Comparison of ENCODE assay signal across 9 mouse cellular contexts in the genomic region with DNA sequence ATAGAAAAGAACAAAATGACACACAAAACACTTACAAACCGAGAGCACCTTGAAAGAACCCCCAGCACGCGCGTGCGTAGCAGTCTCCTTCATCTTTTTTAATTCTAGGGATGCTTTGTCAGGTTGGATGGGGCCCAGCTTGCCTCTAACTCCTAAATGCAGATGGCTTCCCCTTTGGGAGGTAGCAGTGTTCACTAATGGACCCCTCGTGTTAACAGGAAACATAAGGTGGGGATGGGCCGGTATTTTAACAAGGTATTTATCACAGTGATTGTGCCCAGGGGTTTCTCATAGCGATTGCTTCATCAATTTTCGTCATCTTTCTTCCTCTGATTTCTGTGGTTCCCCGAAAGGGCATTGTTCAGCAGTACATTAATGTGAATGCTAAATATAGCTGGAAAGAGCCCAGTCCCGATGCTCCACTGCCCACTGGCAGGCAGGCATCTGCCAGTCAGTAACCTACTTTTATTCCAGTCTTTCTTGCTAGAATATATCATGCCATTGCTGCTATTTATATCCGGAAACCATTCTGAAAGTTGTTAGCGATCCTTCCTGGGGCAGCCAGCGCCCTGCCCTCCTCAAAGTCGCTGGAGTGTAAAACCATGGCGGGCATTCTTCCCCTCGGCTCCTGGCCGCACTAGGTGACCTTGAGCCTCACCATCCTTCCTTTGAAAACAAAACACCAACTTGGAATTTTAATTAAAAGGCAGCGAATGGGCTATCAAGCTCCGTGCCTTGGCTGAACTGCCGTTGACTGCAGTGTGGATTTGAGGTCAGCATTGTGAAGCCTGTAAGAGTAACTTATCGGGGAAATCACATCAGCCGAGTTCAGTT.
A peak's percentile ranks its signal among the peaks of the same experiment; 100 is the strongest.
DNase-seq lines count a peak whose midpoint lies in the region; ATAC-seq and TF ChIP-seq lines count a peak whose summit lies in the region.
"Had no signal": no experiment of that assay in that cellular context is flagged by ENCODE, and none has a peak within 500 bp of the region (broad histone marks: within the 10 kb centered on the region; RNA-seq: fewer than 3 reads in every experiment).

No protein-coding gene starts in this region.

- H3K4me2 ChIP-seq in embryonic facial prominence, embryonic 15.5 days (replicated peaks) = 0 out of 2 replicates have a peak overlapping the region, but pooled peaks have one; percentile 6
- H3K4me2 ChIP-seq in kidney, embryonic 14.5 days (replicated peaks; ENCODE audit: low read depth, low read length) = peak overlapping the region; percentile 25
- H3K4me2 ChIP-seq in neural tube, embryonic 14.5 days (ENCODE audit: low read depth, low read length) = peak overlapping the region; percentile 30; the same call in 1 of the 2 replicates

- no peak for DNase-seq in left cerebral cortex, adult 2 months (ENCODE audit: extremely low spot score in 1 of 2, low spot score in 2 of 2)
- DNase-seq in left cerebral cortex, adult 8-10 months (ENCODE audit: low spot score in 2 of 2) = no peak
- no peak for DNase-seq in lung, postnatal 14 days
- no peak for DNase-seq in left cerebral cortex, adult 11 months (ENCODE audit: low spot score)

- no peaks in the 10 kb centered on the region for H3K9me3 ChIP-seq in embryonic facial prominence, embryonic 15.5 days (replicated peaks)
- H3K9me3 ChIP-seq in kidney, embryonic 14.5 days (ENCODE audit: control insufficient read depth, low read length) = no peaks in the 10 kb centered on the region
- no peaks in the 10 kb centered on the region for H3K9me3 ChIP-seq in neural tube, embryonic 14.5 days (ENCODE audit: control insufficient read depth, low read length)

- no peak for ATAC-seq in embryonic facial prominence, embryonic 15.5 days (ENCODE audit: insufficient number of reproducible peaks, low FRiP score, low TSS enrichment, low read depth)
- ATAC-seq in kidney, embryonic 14.5 days (ENCODE audit: low FRiP score, low TSS enrichment) = peak; percentile 61; the same call in 1 of the 2 replicates
- ATAC-seq in neural tube, embryonic 14.5 days (ENCODE audit: low read depth) = peak; percentile 79
- ATAC-seq in activated CD4-positive, CD25-positive, alpha-beta regulatory T cell, adult 4 months = no peak

- H3K9ac ChIP-seq in embryonic facial prominence, embryonic 15.5 days = no peak overlapping the region
- no peak overlapping the region; the same call in 1 of the 2 replicates for H3K9ac ChIP-seq in kidney, embryonic 14.5 days (ENCODE audit: low read depth, low read length)
- H3K9ac ChIP-seq in neural tube, embryonic 14.5 days (replicated peaks; ENCODE audit: low read depth, low read length) = no peak overlapping the region

- intact Hi-C loops in left cerebral cortex, adult 2 months (cut with DNase I) = no loop called here

- no peak overlapping the region for H3K27ac ChIP-seq in left cerebral cortex, adult 2 months
- H3K27ac ChIP-seq in embryonic facial prominence, embryonic 15.5 days (replicated peaks) = no peak overlapping the region
- H3K27ac ChIP-seq in kidney, embryonic 14.5 days (ENCODE audit: low read depth, low read length) = peak overlapping the region; percentile 15; the same call in 1 of the 2 replicates
- no peak overlapping the region for H3K27ac ChIP-seq in neural tube, embryonic 14.5 days (ENCODE audit: low read depth, low read length)

- H3K36me3 ChIP-seq in embryonic facial prominence, embryonic 15.5 days = no peaks in the 10 kb centered on the region
- H3K36me3 ChIP-seq in kidney, embryonic 14.5 days (ENCODE audit: control insufficient read depth, insufficient read depth, low read length) = no peaks in the 10 kb centered on the region
- H3K36me3 ChIP-seq in neural tube, embryonic 14.5 days (ENCODE audit: control insufficient read depth, insufficient read depth, low read length) = no peaks in the 10 kb centered on the region

- H3K4me1 ChIP-seq in embryonic facial prominence, embryonic 15.5 days = peaks cover 6% of the 10 kb centered on the region
- peaks cover 5% of the 10 kb centered on the region for H3K4me1 ChIP-seq in kidney, embryonic 14.5 days (ENCODE audit: control insufficient read depth, insufficient read depth, low read length)
- no peaks in the 10 kb centered on the region for H3K4me1 ChIP-seq in neural tube, embryonic 14.5 days (ENCODE audit: control insufficient read depth, insufficient read depth, low read length)

- TF ChIP-seq CTCF in left cerebral cortex, adult 2 months (IDR thresholded peaks at IDR 0.05) = no peak

- 69% methylated on average over 23 of the region's 23 CpGs for WGBS in embryonic facial prominence, embryonic 15.5 days
- WGBS in kidney, embryonic 14.5 days = 45% methylated on average over 23 of the region's 23 CpGs
- WGBS in neural tube, embryonic 14.5 days = 51% methylated on average over 23 of the region's 23 CpGs

- H3K4me3 ChIP-seq in left cerebral cortex, adult 2 months = peak overlapping the region; percentile 16; the same call in 1 of the 2 replicates
- H3K4me3 ChIP-seq in embryonic facial prominence, embryonic 15.5 days (replicated peaks) = no peak overlapping the region
- H3K4me3 ChIP-seq in kidney, embryonic 14.5 days (ENCODE audit: low read length) = no peak overlapping the region
- no peak overlapping the region for H3K4me3 ChIP-seq in neural tube, embryonic 14.5 days (ENCODE audit: low read depth, low read length)
- H3K4me3 ChIP-seq: myocyte had no signal

- no peaks in the 10 kb centered on the region for H3K27me3 ChIP-seq in embryonic facial prominence, embryonic 15.5 days
- no peaks in the 10 kb centered on the region for H3K27me3 ChIP-seq in kidney, embryonic 14.5 days (ENCODE audit: control insufficient read depth, insufficient read depth, low read length)
- H3K27me3 ChIP-seq in neural tube, embryonic 14.5 days (ENCODE audit: control insufficient read depth, insufficient read depth, low read length) = no peaks in the 10 kb centered on the region

Comparison
In these comparisons a context has a peak if more than half of its experiments do, and no peak if none do; other contexts are left out.
1. ATAC-seq: peak in kidney, embryonic 14.5 days (single experiment) and neural tube, embryonic 14.5 days (single experiment); none in embryonic facial prominence, embryonic 15.5 days (single experiment) and activated CD4-positive, CD25-positive, alpha-beta regulatory T cell, adult 4 months (single experiment).
2. Peak in every context shown above with its lines, with median percentiles within 50 percentile points of each other: H3K4me2 ChIP-seq.